Mouse (Mus musculus) forebrain, embryonic 15.5 days (tissue): Measurements from ENCODE around the gene Map3k15. TPM values are rescaled to one million over a fixed set of nuclear protein-coding genes. Genes with fewer than 3 reads are reported as not detected.

Experiments
- polyA plus RNA-seq: library from polyadenylated mRNA; unstranded; fragments of >200 nt; fragmentation: Nextera tagmentation; extraction: Ambion mirVana; gene quantifications from 2 replicates; pipeline ENCODE4 v1.2.1, GENCODE M21; 2015

The Map3k15 gene
- polyA plus RNA-seq, 1 experiment from 2014 or later = 0.15 TPM

Other genes starting within 250 kb of the Map3k15 start
- gene Pdha1, start 150.0 kb downstream of the Map3k15 start, polyA plus RNA-seq = 103 and 107 TPM in 2 replicates